Mouse (Mus musculus): ENCODE data around the gene P2rx2. TPM values are rescaled to one million over a fixed set of nuclear protein-coding genes. Genes with fewer than 3 reads are reported as not detected.
A peak's percentile ranks its signal among the peaks of the same experiment; 100 is the strongest.

Gene P2rx2
- polyA plus RNA-seq, 1 experiment from 2014 or later: 0.56 TPM

DNA sequence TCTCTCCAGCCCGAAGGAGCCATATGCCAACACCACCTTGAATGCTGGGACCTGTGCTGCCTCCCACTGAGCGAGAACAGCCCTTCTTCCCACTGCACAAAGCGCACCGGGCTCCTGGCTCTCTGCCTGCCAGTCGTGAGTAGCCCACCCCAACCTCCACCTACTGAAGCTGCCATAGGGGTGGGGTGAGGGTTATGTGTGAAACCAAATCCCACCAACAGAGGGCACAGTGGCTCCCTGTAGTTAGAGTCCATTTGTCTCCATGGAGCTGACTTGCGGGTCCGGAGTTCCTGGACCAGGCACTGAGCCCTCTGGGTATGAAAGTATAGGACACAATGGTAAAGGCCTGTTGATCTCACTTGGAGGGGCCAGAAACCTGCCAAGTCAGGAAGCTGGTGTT, 11.7 kb upstream of the P2rx2 start:
- Histone ChIP-seq H3K4me3 (ENCODE audit: low read depth, low read length) (no peak overlapping the region), H3K9ac (ENCODE audit: low read length) (no peak overlapping the region), H3K27me3 (ENCODE audit: control insufficient read depth, insufficient read depth, low read length) (peaks cover 3% of the 10 kb centered on the region; the same call in 1 of the 2 replicates), H3K27ac (replicated peaks; ENCODE audit: low read depth, low read length) (no peak overlapping the region), H3K9me3 (ENCODE audit: control insufficient read depth, low read length) (no peaks in the 10 kb centered on the region), H3K4me1 (ENCODE audit: control insufficient read depth, insufficient read depth, low read length) (peaks cover 3% of the 10 kb centered on the region; the same call in 1 of the 2 replicates), H3K36me3 (ENCODE audit: control insufficient read depth, insufficient read depth, low read length) (no peaks in the 10 kb centered on the region), H3K4me2 (ENCODE audit: low read depth, severe bottlenecking) (no peak overlapping the region)
- peak; percentile 69 for DNase-seq (ENCODE audit: low spot score)
- WGBS: 22% methylated on average over 7 of the region's 7 CpGs
- no peak for ATAC-seq (ENCODE audit: insufficient number of reproducible peaks, low FRiP score, low TSS enrichment, low read depth)

DNA sequence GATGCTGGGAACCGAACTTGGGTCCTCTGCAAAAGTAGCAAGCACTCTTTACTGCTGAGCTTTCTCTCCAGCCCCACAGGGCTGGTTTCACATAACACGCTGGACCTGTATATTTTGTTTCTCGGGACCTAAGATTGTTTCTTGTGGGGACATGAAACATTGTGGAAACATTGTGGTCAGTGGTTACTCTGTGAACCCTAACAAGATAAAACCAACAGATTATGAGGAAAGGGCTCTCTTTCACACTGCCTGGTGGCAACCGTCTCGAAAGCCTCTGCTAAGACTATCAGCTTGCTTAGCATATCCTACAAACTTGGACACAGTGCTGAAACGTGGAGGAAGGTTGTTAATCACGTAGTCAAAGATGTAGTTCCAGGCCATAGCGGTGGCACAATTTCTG, 4.0 kb upstream of the P2rx2 start:
- no peak overlapping the region for H3K4me3 ChIP-seq (ENCODE audit: low read depth, low read length)
- H3K27ac ChIP-seq (replicated peaks; ENCODE audit: low read depth, low read length): no peak overlapping the region
- WGBS: 82% methylated on average over 8 of the region's 8 CpGs
- DNase-seq (ENCODE audit: low spot score) (no peak), ATAC-seq (ENCODE audit: insufficient number of reproducible peaks, low FRiP score, low TSS enrichment, low read depth) (no peak)
- no peaks in the 10 kb centered on the region for H3K9me3 ChIP-seq (ENCODE audit: control insufficient read depth, low read length)
- no peak overlapping the region for H3K4me2 ChIP-seq (ENCODE audit: low read depth, severe bottlenecking)
- no peak overlapping the region for H3K9ac ChIP-seq (ENCODE audit: low read length)
- H3K27me3 ChIP-seq (ENCODE audit: control insufficient read depth, insufficient read depth, low read length): peaks cover 17% of the 10 kb centered on the region
- peaks cover 5% of the 10 kb centered on the region for H3K4me1 ChIP-seq (ENCODE audit: control insufficient read depth, insufficient read depth, low read length)
- H3K36me3 ChIP-seq (ENCODE audit: control insufficient read depth, insufficient read depth, low read length): no peaks in the 10 kb centered on the region

DNA sequence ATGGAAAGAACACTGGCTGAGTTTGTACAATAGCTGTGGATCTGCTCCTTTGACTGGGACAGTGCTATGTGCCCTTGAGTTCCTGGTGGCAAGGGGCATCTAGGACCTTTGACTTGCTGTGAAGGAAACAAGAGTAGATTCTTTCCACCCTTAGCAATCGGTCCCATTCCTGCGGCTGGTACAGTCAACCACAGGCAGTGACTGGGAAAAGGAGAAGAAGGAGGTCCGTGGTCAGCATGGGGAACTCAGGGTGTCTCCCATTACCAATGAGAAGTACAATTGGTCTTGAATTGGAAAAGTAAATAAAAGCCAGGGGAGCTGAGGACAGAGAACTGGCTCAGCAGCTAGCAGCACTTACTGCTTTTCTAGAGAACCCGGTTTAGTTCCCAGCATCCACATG, 2.5 kb upstream of the P2rx2 start:
- no peak overlapping the region for H3K9ac ChIP-seq (ENCODE audit: low read length)
- WGBS: 91% methylated on average over 4 of the region's 4 CpGs
- H3K4me3 ChIP-seq (ENCODE audit: low read depth, low read length): no peak overlapping the region
- H3K9me3 ChIP-seq (ENCODE audit: control insufficient read depth, low read length): no peaks in the 10 kb centered on the region
- H3K27me3 ChIP-seq (ENCODE audit: control insufficient read depth, insufficient read depth, low read length): peaks cover 23% of the 10 kb centered on the region
- no peak overlapping the region for H3K4me2 ChIP-seq (ENCODE audit: low read depth, severe bottlenecking)
- peaks cover 5% of the 10 kb centered on the region for H3K4me1 ChIP-seq (ENCODE audit: control insufficient read depth, insufficient read depth, low read length)
- no peak overlapping the region for H3K27ac ChIP-seq (replicated peaks; ENCODE audit: low read depth, low read length)
- DNase-seq (ENCODE audit: low spot score) (no peak), ATAC-seq (ENCODE audit: insufficient number of reproducible peaks, low FRiP score, low TSS enrichment, low read depth) (no peak)
- no peaks in the 10 kb centered on the region for H3K36me3 ChIP-seq (ENCODE audit: control insufficient read depth, insufficient read depth, low read length)

DNA sequence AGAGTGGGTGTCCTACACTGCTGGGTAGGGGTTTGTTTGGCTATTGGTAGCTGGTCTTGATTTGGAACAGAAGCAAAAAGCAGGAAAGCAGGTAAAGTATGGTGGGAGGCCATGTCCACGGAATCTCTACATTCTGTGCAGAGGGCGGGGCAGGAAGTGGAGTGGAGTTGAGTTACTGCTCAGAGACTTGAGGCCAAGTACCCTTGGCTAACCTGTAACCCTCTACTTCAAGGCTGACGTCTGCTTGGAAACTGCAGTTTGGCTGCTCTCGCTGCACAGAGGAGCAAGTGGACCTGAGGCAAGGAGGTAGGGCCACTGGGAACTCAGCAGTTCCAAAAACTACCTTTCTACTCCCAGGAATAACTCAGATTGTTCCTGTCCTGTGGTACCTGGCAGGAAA, 1.5 kb upstream of the P2rx2 start, which contains the start of gene Lrcol1:
TSS of gene Lrcol1 (plus strand) at position 207 of the 400 bp plus-strand sequence.
- Histone ChIP-seq H3K9ac (ENCODE audit: low read length) (no peak within 1 kb of the TSS), H3K4me1 (ENCODE audit: control insufficient read depth, insufficient read depth, low read length) (peaks cover 5% of the 10 kb centered on the region), H3K9me3 (ENCODE audit: control insufficient read depth, low read length) (no peaks in the 10 kb centered on the region), H3K36me3 (ENCODE audit: control insufficient read depth, insufficient read depth, low read length) (no peaks in the 10 kb centered on the region), H3K27ac (replicated peaks; ENCODE audit: low read depth, low read length) (no peak within 1 kb of the TSS), H3K4me2 (ENCODE audit: low read depth, severe bottlenecking) (no peak within 1 kb of the TSS), H3K27me3 (ENCODE audit: control insufficient read depth, insufficient read depth, low read length) (peaks cover 23% of the 10 kb centered on the region), H3K4me3 (ENCODE audit: low read depth, low read length) (no peak within 1 kb of the TSS)
- 82% methylated on average over 4 of the region's 4 CpGs for WGBS
- ATAC-seq (ENCODE audit: insufficient number of reproducible peaks, low FRiP score, low TSS enrichment, low read depth): no peak
- DNase-seq (ENCODE audit: low spot score): no peak

DNA sequence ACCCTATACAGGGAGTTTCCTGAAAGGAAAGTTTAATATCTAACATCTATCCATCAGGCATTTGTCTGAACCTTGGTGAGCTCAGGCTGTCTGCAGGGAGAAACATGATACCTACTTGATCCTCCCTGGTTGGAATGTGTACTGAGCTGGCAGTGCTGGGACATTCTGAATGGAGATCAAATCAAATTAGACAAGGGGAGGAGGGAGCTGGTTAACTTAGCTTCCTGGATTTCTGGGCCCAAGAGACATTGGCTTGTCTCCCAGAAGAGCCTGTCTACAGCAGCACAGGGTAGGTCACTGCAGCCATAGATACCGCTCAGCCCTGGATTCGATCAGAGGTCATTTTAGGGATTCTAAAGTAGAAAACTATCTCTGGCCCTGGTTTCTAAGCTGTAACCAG, 4.2 kb downstream of the P2rx2 start:
- peaks cover 19% of the 10 kb centered on the region for H3K36me3 ChIP-seq (ENCODE audit: control insufficient read depth, insufficient read depth, low read length)
- H3K4me2 ChIP-seq (ENCODE audit: low read depth, severe bottlenecking): no peak overlapping the region
- no peak overlapping the region for H3K27ac ChIP-seq (replicated peaks; ENCODE audit: low read depth, low read length)
- peaks cover 5% of the 10 kb centered on the region for H3K4me1 ChIP-seq (ENCODE audit: control insufficient read depth, insufficient read depth, low read length)
- no peaks in the 10 kb centered on the region for H3K9me3 ChIP-seq (ENCODE audit: control insufficient read depth, low read length)
- peaks cover 23% of the 10 kb centered on the region for H3K27me3 ChIP-seq (ENCODE audit: control insufficient read depth, insufficient read depth, low read length)
- WGBS: 94% methylated on average over 2 of the region's 2 CpGs
- H3K4me3 ChIP-seq (ENCODE audit: low read depth, low read length): no peak overlapping the region
- no peak overlapping the region for H3K9ac ChIP-seq (ENCODE audit: low read length)
- no peak for ATAC-seq (ENCODE audit: insufficient number of reproducible peaks, low FRiP score, low TSS enrichment, low read depth)
- no peak for DNase-seq (ENCODE audit: low spot score)

DNA sequence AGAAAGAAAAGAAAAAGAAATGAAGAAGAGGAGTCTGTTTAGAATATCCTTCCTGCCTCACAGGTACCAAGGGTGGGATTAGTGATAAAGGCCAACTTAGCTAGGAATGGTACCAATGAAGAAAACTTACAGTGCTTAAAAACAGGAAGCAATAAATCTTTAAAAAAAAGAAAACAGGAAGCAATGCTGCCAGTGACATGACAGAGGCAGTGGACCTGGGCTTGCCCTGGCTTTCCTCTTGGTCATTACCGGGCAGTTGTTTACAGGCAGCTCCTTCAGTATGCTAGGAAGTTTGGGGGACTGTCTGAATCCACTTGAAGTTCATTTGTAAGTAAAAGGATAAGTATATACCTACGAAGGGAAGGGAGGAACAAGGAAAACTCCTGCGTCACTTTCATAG, 12.5 kb downstream of the P2rx2 start:
- WGBS: 77% methylated on average over 3 of the region's 3 CpGs
- Histone ChIP-seq H3K36me3 (ENCODE audit: control insufficient read depth, insufficient read depth, low read length) (peaks cover 30% of the 10 kb centered on the region), H3K9me3 (ENCODE audit: control insufficient read depth, low read length) (no peaks in the 10 kb centered on the region), H3K27ac (replicated peaks; ENCODE audit: low read depth, low read length) (no peak overlapping the region), H3K4me3 (ENCODE audit: low read depth, low read length) (no peak overlapping the region), H3K27me3 (ENCODE audit: control insufficient read depth, insufficient read depth, low read length) (no peaks in the 10 kb centered on the region), H3K4me2 (ENCODE audit: low read depth, severe bottlenecking) (no peak overlapping the region), H3K4me1 (ENCODE audit: control insufficient read depth, insufficient read depth, low read length) (no peaks in the 10 kb centered on the region), H3K9ac (ENCODE audit: low read length) (no peak overlapping the region)
- ATAC-seq (ENCODE audit: insufficient number of reproducible peaks, low FRiP score, low TSS enrichment, low read depth) (no peak), DNase-seq (ENCODE audit: low spot score) (no peak)

DNA sequence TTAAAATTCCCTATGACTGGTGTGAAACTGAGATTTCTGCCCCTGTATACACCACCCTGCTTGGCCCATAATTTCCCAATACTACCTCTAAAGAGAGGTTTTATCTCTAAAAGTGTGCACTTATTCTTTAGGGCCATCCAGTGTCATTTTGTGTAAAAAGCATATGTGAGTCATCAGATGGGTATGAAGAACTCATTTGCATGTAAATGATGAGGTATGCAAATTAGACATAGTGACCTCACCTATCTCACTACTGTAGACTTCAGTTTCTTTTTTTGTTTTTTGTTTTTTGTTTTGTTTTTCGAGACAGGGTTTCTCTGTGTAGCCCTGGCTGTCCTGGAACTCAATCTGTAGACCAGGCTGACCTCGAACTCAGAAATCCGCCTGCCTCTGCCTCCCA, 29.9 kb downstream of the P2rx2 start:
- H3K4me1 ChIP-seq (ENCODE audit: control insufficient read depth, insufficient read depth, low read length): no peaks in the 10 kb centered on the region
- no peak overlapping the region for H3K4me3 ChIP-seq (ENCODE audit: low read depth, low read length)
- no peaks in the 10 kb centered on the region for H3K27me3 ChIP-seq (ENCODE audit: control insufficient read depth, insufficient read depth, low read length)
- 85% methylated on average over 3 of the region's 3 CpGs for WGBS
- no peak overlapping the region for H3K9ac ChIP-seq (ENCODE audit: low read length)
- ATAC-seq (ENCODE audit: insufficient number of reproducible peaks, low FRiP score, low TSS enrichment, low read depth) (no peak), DNase-seq (ENCODE audit: low spot score) (no peak)
- no peak overlapping the region for H3K4me2 ChIP-seq (ENCODE audit: low read depth, severe bottlenecking)
- H3K9me3 ChIP-seq (ENCODE audit: control insufficient read depth, low read length): no peaks in the 10 kb centered on the region
- H3K36me3 ChIP-seq (ENCODE audit: control insufficient read depth, insufficient read depth, low read length): peaks cover 18% of the 10 kb centered on the region; the same call in 1 of the 2 replicates
- no peak overlapping the region for H3K27ac ChIP-seq (replicated peaks; ENCODE audit: low read depth, low read length)

DNA sequence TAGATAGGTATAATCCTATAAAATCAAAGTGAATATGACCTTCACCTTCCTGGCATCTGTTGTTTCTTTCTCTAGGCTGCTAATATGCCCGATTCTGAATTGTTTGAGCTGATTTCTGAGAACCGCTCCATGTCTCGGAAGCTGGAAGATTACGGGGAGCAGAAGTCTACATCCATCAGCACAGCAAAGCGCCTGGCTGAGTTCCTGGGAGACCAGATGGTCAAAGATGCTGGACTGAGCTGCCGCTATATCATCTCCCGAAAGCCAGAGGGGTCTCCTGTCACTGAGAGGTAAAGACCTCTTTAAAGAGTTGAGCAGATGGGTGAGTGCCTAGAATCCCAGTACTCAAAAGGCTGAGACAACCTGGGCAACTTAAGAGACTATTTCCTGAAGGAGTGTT, 34.2 kb downstream of the P2rx2 start:
- Histone ChIP-seq H3K4me2 (ENCODE audit: low read depth, severe bottlenecking) (no peak overlapping the region), H3K4me3 (ENCODE audit: low read depth, low read length) (no peak overlapping the region), H3K9me3 (ENCODE audit: control insufficient read depth, low read length) (no peaks in the 10 kb centered on the region), H3K36me3 (ENCODE audit: control insufficient read depth, insufficient read depth, low read length) (peaks cover 24% of the 10 kb centered on the region; the same call in 1 of the 2 replicates), H3K27ac (replicated peaks; ENCODE audit: low read depth, low read length) (no peak overlapping the region), H3K27me3 (ENCODE audit: control insufficient read depth, insufficient read depth, low read length) (no peaks in the 10 kb centered on the region), H3K4me1 (ENCODE audit: control insufficient read depth, insufficient read depth, low read length) (no peaks in the 10 kb centered on the region), H3K9ac (ENCODE audit: low read length) (no peak overlapping the region)
- DNase-seq (ENCODE audit: low spot score): no peak
- no peak for ATAC-seq (ENCODE audit: insufficient number of reproducible peaks, low FRiP score, low TSS enrichment, low read depth)
- 97% methylated on average over 7 of the region's 7 CpGs for WGBS

DNA sequence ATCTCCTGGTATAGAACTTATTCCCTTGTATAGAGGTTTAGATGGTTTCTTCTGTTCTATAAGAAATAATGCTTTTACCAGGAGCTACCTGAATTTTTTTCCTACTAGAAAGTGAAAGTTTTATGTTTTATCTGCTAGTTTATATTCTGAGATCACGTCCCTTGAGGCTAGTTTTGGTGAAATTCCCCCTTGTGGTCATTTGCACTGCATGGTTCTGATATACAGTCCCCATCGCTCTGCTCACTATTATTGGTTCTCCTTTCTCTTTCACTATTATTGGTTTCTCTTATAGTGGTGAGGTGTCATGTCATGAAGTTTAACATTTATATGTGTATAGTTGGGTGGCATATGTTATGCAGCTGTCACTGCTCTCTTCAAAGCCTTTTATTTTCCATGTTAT, 42.4 kb downstream of the P2rx2 start:
- WGBS: 95% methylated on average over 2 of the region's 2 CpGs

More for the DNA sequence above, 42.4 kb downstream of the P2rx2 start:
- H3K27ac ChIP-seq (replicated peaks; ENCODE audit: low read depth, low read length): no peak overlapping the region
- H3K36me3 ChIP-seq (ENCODE audit: control insufficient read depth, insufficient read depth, low read length): peaks cover 22% of the 10 kb centered on the region
- H3K4me2 ChIP-seq (ENCODE audit: low read depth, severe bottlenecking): no peak overlapping the region
- DNase-seq (ENCODE audit: low spot score) (no peak), ATAC-seq (ENCODE audit: insufficient number of reproducible peaks, low FRiP score, low TSS enrichment, low read depth) (no peak)
- H3K4me3 ChIP-seq (ENCODE audit: low read depth, low read length): no peak overlapping the region
- H3K9me3 ChIP-seq (ENCODE audit: control insufficient read depth, low read length): no peaks in the 10 kb centered on the region
- H3K27me3 ChIP-seq (ENCODE audit: control insufficient read depth, insufficient read depth, low read length): no peaks in the 10 kb centered on the region
- no peaks in the 10 kb centered on the region for H3K4me1 ChIP-seq (ENCODE audit: control insufficient read depth, insufficient read depth, low read length)
- H3K9ac ChIP-seq (ENCODE audit: low read length): no peak overlapping the region

Measured in limb, embryonic 11.5 days (tissue).